Mouse (Mus musculus): Measurements from ENCODE around the gene Ddx19a. TPM values are rescaled to one million over a fixed set of nuclear protein-coding genes. Genes with fewer than 3 reads are reported as not detected.
"Not testable (repeated sequence)": the region's sequence is repeated elsewhere in the genome, so short reads cannot be mapped to it uniquely, and the experiment has no call there.

Ddx19a gene
- polyA plus RNA-seq, 1 experiment, result 44.0 TPM

- H3K4me3 ChIP-seq (ENCODE audit: insufficient read depth, poor library complexity, severe bottlenecking), result peak overlapping the region; percentile 43
- no peaks in the 10 kb centered on the region for H3K79me2 ChIP-seq (ENCODE audit: control insufficient read depth, insufficient read depth)
- H3ac ChIP-seq (ENCODE audit: control insufficient read depth, insufficient read length, low read depth), result peak overlapping the region; percentile 93
- no peaks in the 10 kb centered on the region for H3K27me3 ChIP-seq (ENCODE audit: control insufficient read depth, insufficient read depth, insufficient read length)
- no peaks in the 10 kb centered on the region for H3K79me3 ChIP-seq (ENCODE audit: low read depth)
- no peak for TF ChIP-seq CTCF (IDR thresholded peaks at IDR 0.05; ENCODE audit: control insufficient read depth, insufficient read depth, insufficient read length)
- no peak for TF ChIP-seq USF1 (IDR thresholded peaks at IDR 0.05; ENCODE audit: low read depth)
- TF ChIP-seq MYOD1 (IDR thresholded peaks at IDR 0.05; ENCODE audit: control insufficient read depth, insufficient read length, low read depth), result no peak
- TF ChIP-seq MAX (IDR thresholded peaks at IDR 0.05), result no peak
- no peak for TF ChIP-seq CEBPB (IDR thresholded peaks at IDR 0.05; ENCODE audit: low read depth)
- TF ChIP-seq FOSL1 (IDR thresholded peaks at IDR 0.05; ENCODE audit: insufficient read depth, low read length, poor library complexity, severe bottlenecking), result no peak
- TF ChIP-seq MYOG (IDR thresholded peaks at IDR 0.05; ENCODE audit: control insufficient read depth, extremely low read depth, insufficient read length), result no peak
- no peaks in the 10 kb centered on the region for H3K36me3 ChIP-seq (ENCODE audit: control insufficient read depth, insufficient read depth)
Observed at GRCm38 (mm10) chr8:111027391-111027937, 29.9 kb upstream of the Ddx19a start.

- not testable (repeated sequence) for H3K4me3 ChIP-seq (ENCODE audit: insufficient read depth, poor library complexity, severe bottlenecking); H3K36me3 ChIP-seq (ENCODE audit: control insufficient read depth, insufficient read depth); H3K79me2 ChIP-seq (ENCODE audit: control insufficient read depth, insufficient read depth); H3ac ChIP-seq (ENCODE audit: control insufficient read depth, insufficient read length, low read depth); H3K27me3 ChIP-seq (ENCODE audit: control insufficient read depth, insufficient read depth, insufficient read length); H3K79me3 ChIP-seq (ENCODE audit: low read depth)
Observed at GRCm38 (mm10) chr8:111026609-111027008, 29.0 kb upstream of the Ddx19a start.

GRCm38 (mm10) chr8:111010230-111010991, 12.8 kb upstream of the Ddx19a start:
- peaks cover 32% of the 10 kb centered on the region for H3K36me3 ChIP-seq (ENCODE audit: control insufficient read depth, insufficient read depth)
- not testable (repeated sequence) for H3ac ChIP-seq (ENCODE audit: control insufficient read depth, insufficient read length, low read depth); H3K27me3 ChIP-seq (ENCODE audit: control insufficient read depth, insufficient read depth, insufficient read length); H3K79me3 ChIP-seq (ENCODE audit: low read depth); H3K4me3 ChIP-seq (ENCODE audit: insufficient read depth, poor library complexity, severe bottlenecking); H3K79me2 ChIP-seq (ENCODE audit: control insufficient read depth, insufficient read depth)

GRCm38 (mm10) chr8:110996641-110997430, 764 bp downstream of the Ddx19a start:
- H3K36me3 ChIP-seq (ENCODE audit: control insufficient read depth, insufficient read depth), result peaks cover 16% of the 10 kb centered on the region
- TF ChIP-seq MAX (IDR thresholded peaks at IDR 0.05), result no peak
- TF ChIP-seq FOSL1 (IDR thresholded peaks at IDR 0.05; ENCODE audit: insufficient read depth, low read length, poor library complexity, severe bottlenecking), result no peak
- no peak for TF ChIP-seq USF1 (IDR thresholded peaks at IDR 0.05; ENCODE audit: low read depth)
- no peak for TF ChIP-seq MYOG (IDR thresholded peaks at IDR 0.05; ENCODE audit: control insufficient read depth, extremely low read depth, insufficient read length)
- no peak for TF ChIP-seq CEBPB (IDR thresholded peaks at IDR 0.05; ENCODE audit: low read depth)
- no peak for TF ChIP-seq MYOD1 (IDR thresholded peaks at IDR 0.05; ENCODE audit: control insufficient read depth, insufficient read length, low read depth)
- TF ChIP-seq CTCF (IDR thresholded peaks at IDR 0.05; ENCODE audit: control insufficient read depth, insufficient read depth, insufficient read length), result no peak
- H3K27me3 ChIP-seq (ENCODE audit: control insufficient read depth, insufficient read depth, insufficient read length), result no peaks in the 10 kb centered on the region

GRCm38 (mm10) chr8:110990017-110990416, 7.6 kb downstream of the Ddx19a start:
- Histone ChIP-seq H3K79me3 (ENCODE audit: low read depth) (peaks cover 22% of the 10 kb centered on the region), H3K79me2 (ENCODE audit: control insufficient read depth, insufficient read depth) (peaks cover 30% of the 10 kb centered on the region), H3K36me3 (ENCODE audit: control insufficient read depth, insufficient read depth) (peaks cover 77% of the 10 kb centered on the region), H3K27me3 (ENCODE audit: control insufficient read depth, insufficient read depth, insufficient read length) (no peaks in the 10 kb centered on the region), H3ac (ENCODE audit: control insufficient read depth, insufficient read length, low read depth) (no peak overlapping the region), H3K4me3 (ENCODE audit: insufficient read depth, poor library complexity, severe bottlenecking) (no peak overlapping the region)
- no peak for TF ChIP-seq CEBPB (IDR thresholded peaks at IDR 0.05; ENCODE audit: low read depth)
- TF ChIP-seq USF1 (IDR thresholded peaks at IDR 0.05; ENCODE audit: low read depth), result no peak
- no peak for TF ChIP-seq MYOD1 (IDR thresholded peaks at IDR 0.05; ENCODE audit: control insufficient read depth, insufficient read length, low read depth)
- no peak for TF ChIP-seq FOSL1 (IDR thresholded peaks at IDR 0.05; ENCODE audit: insufficient read depth, low read length, poor library complexity, severe bottlenecking)
- TF ChIP-seq MAX (IDR thresholded peaks at IDR 0.05), result no peak
- TF ChIP-seq MYOG (IDR thresholded peaks at IDR 0.05; ENCODE audit: control insufficient read depth, extremely low read depth, insufficient read length), result no peak
- TF ChIP-seq CTCF (IDR thresholded peaks at IDR 0.05; ENCODE audit: control insufficient read depth, insufficient read depth, insufficient read length), result no peak

More at GRCm38 (mm10) chr8:110996641-110997430, 764 bp downstream of the Ddx19a start:
- Histone ChIP-seq H3ac (ENCODE audit: control insufficient read depth, insufficient read length, low read depth) (peak overlapping the region; percentile 80), H3K79me3 (ENCODE audit: low read depth) (peaks cover 37% of the 10 kb centered on the region), H3K4me3 (ENCODE audit: insufficient read depth, poor library complexity, severe bottlenecking) (peak overlapping the region; percentile 93), H3K79me2 (ENCODE audit: control insufficient read depth, insufficient read depth) (peaks cover 57% of the 10 kb centered on the region)

All from C2C12 (cell line).